Mouse (Mus musculus) lung, embryonic 14.5 days (tissue): Measurements from ENCODE around the gene Fam219b. TPM values are rescaled to one million over a fixed set of nuclear protein-coding genes. Genes with fewer than 3 reads are reported as not detected.

ENCODE experiments used
- ATAC-seq: fragments of 200-750 bp; cut with Nextera tagmentation; 2 replicates; pipeline ENCODE4 v1.8.0; 2017; ENCODE audit warnings: mild to moderate bottlenecking, moderate TSS enrichment, moderate library complexity; ENCODE audit not compliant: insufficient read depth
- DNase-seq: peaks from one replicate; pipeline ENCODE4 v3.0.0-alpha.2; 2015
- H3K27ac ChIP-seq: fragments of 300-500 bp; sonication (generic); 2 replicates; pipeline ENCODE4 v1.5.1; 2014; ENCODE audit warnings: low read depth, mild to moderate bottlenecking, moderate library complexity
- H3K27me3 ChIP-seq: fragments of 300-500 bp; sonication (generic); 2 replicates; pipeline ENCODE4 v1.6.1; 2014; ENCODE audit warnings: low read length, control low read depth; ENCODE audit not compliant: insufficient read depth
- H3K36me3 ChIP-seq: fragments of 300-500 bp; sonication (generic); 2 replicates; pipeline ENCODE4 v1.6.1; 2014; ENCODE audit warnings: control low read depth; ENCODE audit not compliant: insufficient read depth
- H3K4me1 ChIP-seq: fragments of 300-500 bp; sonication (generic); 2 replicates; pipeline ENCODE4 v1.6.1; 2014; ENCODE audit warnings: antibody characterized with exemption, control low read depth; ENCODE audit not compliant: insufficient read depth
- H3K4me2 ChIP-seq: fragments of 300-500 bp; sonication (generic); 2 replicates; pipeline ENCODE4 v1.6.1; 2014; ENCODE audit warnings: mild to moderate bottlenecking
- H3K4me3 ChIP-seq: fragments of 300-500 bp; sonication (generic); 2 replicates; pipeline ENCODE4 v1.5.1; 2014; ENCODE audit warnings: low read depth, low read length
- H3K9ac ChIP-seq: fragments of 300-500 bp; sonication (generic); 2 replicates; pipeline ENCODE4 v1.6.1; 2014
- H3K9me3 ChIP-seq: fragments of 300-500 bp; sonication (generic); 2 replicates; pipeline ENCODE4 v1.6.1; 2016; ENCODE audit warnings: low read depth, low read length, control low read depth
- CTCF ChIP-seq: IDR thresholded peaks from 2 replicates; pipeline ENCODE4 v1.5.1; 2016; ENCODE audit warnings: antibody characterized with exemption, low read depth
- WGBS: fragments of 180-500 bp; shearing (Covaris S2); extraction: QIAGEN DNeasy Blood & Tissue Kit; methylation state at CpG from one replicate; pipeline ENCODE4 v1.1.7; 2014; 5-methylcytosine and 5-hydroxymethylcytosine counted together
- polyA plus RNA-seq: library from polyadenylated mRNA; unstranded; fragments of >200 nt; fragmentation: Nextera tagmentation; extraction: Ambion mirVana; gene quantifications from 2 replicates; pipeline ENCODE4 v1.2.1, GENCODE M21; 2014

Fam219b gene
- polyA plus RNA-seq, 1 experiment from 2014 or later, result 22.4 TPM

DNA sequence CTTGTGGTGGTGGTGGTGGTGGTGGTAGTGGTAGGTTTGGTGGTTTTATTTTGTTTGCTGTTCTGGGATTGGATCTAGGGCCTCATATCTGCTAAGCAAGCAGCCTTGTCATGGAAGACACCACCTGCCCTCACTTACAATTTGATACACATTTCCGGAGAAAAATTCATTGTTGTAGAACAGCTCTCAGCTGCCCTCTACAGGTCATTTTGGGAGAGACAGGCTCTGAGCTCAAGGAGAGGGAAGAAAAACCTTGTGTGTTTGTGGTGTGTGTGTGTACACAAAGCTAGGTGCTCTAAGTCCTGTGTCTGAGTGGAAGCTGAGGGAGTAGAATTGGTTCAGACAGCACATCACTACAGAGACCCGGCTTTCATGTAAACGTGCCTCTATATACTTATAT, 20.2 kb upstream of the Fam219b start:
- no peak overlapping the region for H3K9ac ChIP-seq
- H3K36me3 ChIP-seq, result no peaks in the 10 kb centered on the region
- no peak overlapping the region for H3K27ac ChIP-seq
- H3K27me3 ChIP-seq, result no peaks in the 10 kb centered on the region
- TF ChIP-seq CTCF, result peak; percentile 79
- WGBS, result 3% methylated on average over 3 of the region's 3 CpGs
- H3K9me3 ChIP-seq, result no peaks in the 10 kb centered on the region
- no peak for ATAC-seq
- peak; percentile 90 for DNase-seq
- H3K4me2 ChIP-seq, result no peak overlapping the region
- H3K4me1 ChIP-seq, result no peaks in the 10 kb centered on the region; the same call in 1 of the 2 replicates
- H3K4me3 ChIP-seq, result no peak overlapping the region

DNA sequence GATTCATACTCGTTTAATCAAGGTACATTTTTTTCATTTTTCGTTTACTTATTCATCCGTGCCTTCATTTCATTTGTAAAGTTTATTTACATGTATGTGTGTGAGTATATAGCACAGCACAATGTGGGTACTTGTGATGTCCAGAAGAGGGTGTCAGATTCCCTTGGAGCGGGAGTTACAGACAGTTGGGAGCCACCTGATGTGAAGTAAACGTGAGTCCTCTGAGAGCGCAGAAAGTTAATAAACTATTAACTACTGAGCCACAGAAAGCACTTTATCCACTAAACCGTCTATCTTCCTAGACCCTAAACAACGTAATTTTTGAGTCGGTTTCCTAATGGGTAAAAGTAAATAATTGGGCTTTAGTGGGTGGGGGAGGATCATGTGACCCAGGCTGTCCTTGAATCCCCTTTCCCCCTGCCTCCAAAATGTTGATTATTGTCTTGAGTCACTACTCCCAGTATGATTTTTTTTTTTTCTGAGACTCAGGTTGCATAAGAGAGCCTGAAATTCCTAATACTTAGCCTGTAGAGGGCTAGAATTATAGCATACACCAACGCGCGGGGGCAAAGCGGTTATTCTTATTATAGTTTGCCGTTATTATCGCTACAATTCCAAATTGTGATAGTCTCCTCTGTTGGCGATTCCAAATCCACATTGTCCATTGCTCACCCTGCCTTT, 16.8 kb upstream of the Fam219b start:
- peak overlapping the region; percentile 93 for H3K9ac ChIP-seq
- peak; percentile 26; the same call in 1 of the 2 replicates for TF ChIP-seq CTCF
- H3K27me3 ChIP-seq, result no peaks in the 10 kb centered on the region
- WGBS, result 22% methylated on average over 16 of the region's 16 CpGs
- peak; percentile 31 for DNase-seq
- H3K36me3 ChIP-seq, result no peaks in the 10 kb centered on the region
- peak overlapping the region; percentile 66; the same call in 1 of the 2 replicates for H3K27ac ChIP-seq
- H3K4me3 ChIP-seq, result peak overlapping the region; percentile 95
- H3K9me3 ChIP-seq, result no peaks in the 10 kb centered on the region
- peak; percentile 54 for ATAC-seq
- no peaks in the 10 kb centered on the region; the same call in 1 of the 2 replicates for H3K4me1 ChIP-seq
- H3K4me2 ChIP-seq, result peak overlapping the region; percentile 86

DNA sequence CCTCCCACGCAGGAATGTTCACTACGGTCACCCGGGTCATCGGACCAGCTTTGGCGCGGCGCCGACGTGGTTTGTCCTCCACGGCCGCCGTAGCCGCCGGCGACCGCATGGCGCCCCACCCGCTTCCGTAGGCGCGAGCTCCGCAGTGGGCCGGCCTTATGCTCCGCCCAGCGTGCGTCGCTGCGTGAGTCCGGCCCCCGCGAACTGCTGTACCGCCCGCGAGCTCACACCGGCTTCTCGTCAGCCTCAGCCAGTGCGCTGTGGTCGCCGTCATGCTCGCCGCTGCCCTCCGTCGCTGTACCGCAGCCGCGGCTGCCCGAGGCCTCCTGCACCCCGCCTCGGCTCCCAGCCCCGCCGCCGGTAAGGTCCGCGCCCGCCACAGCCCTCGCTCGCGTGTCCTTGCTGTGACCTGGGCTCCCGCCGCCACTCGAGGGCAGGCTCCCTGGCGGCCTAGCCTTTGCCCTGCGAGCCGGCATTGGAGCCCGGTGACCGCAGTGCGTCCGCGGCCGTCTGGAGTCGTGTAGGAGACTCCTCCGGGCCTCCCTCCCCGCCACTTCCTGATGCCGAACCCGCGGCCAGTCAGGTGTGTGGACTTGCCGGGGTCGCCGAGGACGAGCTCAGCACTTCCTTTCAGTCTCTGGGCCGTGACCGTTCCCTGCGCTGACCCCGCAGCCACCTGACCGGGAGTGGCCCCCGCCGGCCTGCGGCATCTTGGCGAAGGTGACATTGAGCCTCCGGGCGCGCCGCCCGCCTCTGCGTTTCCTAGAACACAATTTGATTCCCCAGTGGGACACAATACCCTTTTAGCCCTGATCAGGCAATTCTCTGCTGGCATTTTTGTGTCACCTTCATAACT, 16.0 kb upstream of the Fam219b start, which contains the start of gene Cox5a:
Gene Cox5a (plus strand): TSS at position 219 of the 856 bp plus-strand sequence.
- DNase-seq, result peak; percentile 98
- Histone ChIP-seq H3K27me3 (no peaks in the 10 kb centered on the region), H3K9me3 (no peaks in the 10 kb centered on the region), H3K4me1 (no peaks in the 10 kb centered on the region; the same call in 1 of the 2 replicates), H3K9ac (peak within 1 kb of the TSS; percentile 93), H3K4me3 (peak within 1 kb of the TSS; percentile 95), H3K4me2 (peak within 1 kb of the TSS; percentile 86), H3K36me3 (no peaks in the 10 kb centered on the region), H3K27ac (peak within 1 kb of the TSS; percentile 88)
- peak; percentile 98 for ATAC-seq
- WGBS, result under 1% methylated on average over 95 of the region's 95 CpGs
- no peak for TF ChIP-seq CTCF

DNA sequence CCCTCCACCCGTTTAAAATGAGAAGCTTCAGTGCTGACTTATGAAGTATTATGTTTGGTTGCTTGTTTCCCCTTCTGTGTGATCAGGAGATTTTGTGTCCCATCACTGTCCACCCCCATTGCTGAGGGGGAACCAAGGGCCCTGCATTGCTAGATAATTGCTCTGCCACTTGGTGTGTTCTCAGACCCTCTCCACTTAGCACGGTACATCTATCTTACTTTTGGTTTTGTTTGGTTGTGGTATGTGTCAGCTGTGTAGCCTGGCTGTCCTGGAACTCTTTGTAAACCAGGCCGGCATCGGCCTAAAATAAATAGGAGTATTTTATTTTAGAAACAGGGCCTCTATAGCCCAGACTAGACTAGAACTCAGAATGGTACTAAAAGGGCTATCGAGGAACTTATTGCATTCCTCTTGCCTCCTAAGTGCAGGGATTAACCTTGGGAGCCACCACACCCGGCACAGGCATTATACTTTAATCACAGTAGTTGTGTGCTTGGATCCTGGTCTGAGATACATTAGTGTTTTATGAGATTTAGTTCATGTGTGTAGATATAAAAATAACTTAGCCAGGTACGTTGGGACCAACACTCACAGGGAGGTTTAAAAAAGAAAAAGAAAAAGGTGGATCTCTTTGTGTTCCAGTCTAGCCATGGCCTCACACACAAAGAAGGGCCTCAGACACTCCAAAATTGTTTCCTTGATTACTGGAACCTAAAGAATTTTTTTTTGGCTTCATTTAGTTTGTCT, 15.0 kb upstream of the Fam219b start:
- Histone ChIP-seq H3K4me1 (no peaks in the 10 kb centered on the region; the same call in 1 of the 2 replicates), H3K27ac (no peak overlapping the region; the same call in 1 of the 2 replicates), H3K36me3 (no peaks in the 10 kb centered on the region), H3K4me2 (peak overlapping the region; percentile 86), H3K4me3 (peak overlapping the region; percentile 95), H3K9me3 (no peaks in the 10 kb centered on the region), H3K27me3 (no peaks in the 10 kb centered on the region), H3K9ac (peak overlapping the region; percentile 93)
- ATAC-seq, result no peak
- 27% methylated on average over 7 of the region's 7 CpGs for WGBS
- no peak for TF ChIP-seq CTCF
- no peak for DNase-seq

DNA sequence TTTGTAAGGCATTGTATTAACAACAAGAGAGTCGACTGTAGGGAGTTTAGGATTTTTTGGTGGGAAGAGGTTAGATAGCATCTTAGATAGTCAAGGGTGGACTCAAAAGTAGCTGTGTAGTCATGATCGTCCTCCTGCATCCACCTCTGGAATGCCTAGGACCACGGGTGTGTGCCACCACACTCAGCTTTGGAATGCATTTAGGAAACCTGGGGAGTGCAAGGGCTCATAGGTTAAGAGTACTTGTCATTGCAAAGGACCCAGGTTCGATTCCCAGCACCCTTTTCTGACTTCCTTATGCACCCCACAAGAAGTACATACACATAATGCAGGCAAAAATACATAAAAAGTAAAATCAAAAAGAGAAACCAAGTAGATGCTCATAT, 14.5 kb upstream of the Fam219b start:
- Histone ChIP-seq H3K4me1 (no peaks in the 10 kb centered on the region; the same call in 1 of the 2 replicates), H3K36me3 (no peaks in the 10 kb centered on the region), H3K4me2 (peak overlapping the region; percentile 86), H3K27me3 (no peaks in the 10 kb centered on the region), H3K9ac (peak overlapping the region; percentile 93; the same call in 1 of the 2 replicates), H3K27ac (no peak overlapping the region), H3K9me3 (no peaks in the 10 kb centered on the region), H3K4me3 (peak overlapping the region; percentile 95)
- DNase-seq (no peak), ATAC-seq (no peak)
- 62% methylated on average over 4 of the region's 4 CpGs for WGBS
- TF ChIP-seq CTCF, result no peak

DNA sequence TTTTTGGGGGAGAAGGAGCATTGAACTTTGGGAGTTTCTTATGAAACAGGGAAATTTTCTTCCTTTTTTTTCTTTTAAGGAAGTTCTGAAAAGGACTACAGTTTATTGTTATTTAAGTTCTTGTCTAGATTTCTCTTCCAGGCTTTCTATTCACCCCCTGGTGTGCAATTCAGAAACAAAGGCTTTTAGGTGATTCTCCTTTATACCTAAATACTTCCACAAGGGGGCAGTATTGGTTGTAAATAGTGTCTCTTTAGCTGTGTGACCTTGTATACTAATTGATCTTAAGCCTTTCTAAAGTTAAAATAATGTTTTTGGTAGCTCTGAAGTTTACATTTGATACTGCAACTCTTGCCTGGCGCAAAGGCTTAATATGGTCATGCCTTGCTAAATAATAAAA, 13.6 kb upstream of the Fam219b start:
- H3K4me2 ChIP-seq, result no peak overlapping the region
- no peaks in the 10 kb centered on the region for H3K27me3 ChIP-seq
- H3K27ac ChIP-seq, result no peak overlapping the region
- no peaks in the 10 kb centered on the region for H3K36me3 ChIP-seq
- DNase-seq (peak; percentile 85), ATAC-seq (no peak)
- no peaks in the 10 kb centered on the region; the same call in 1 of the 2 replicates for H3K4me1 ChIP-seq
- WGBS, result 84% methylated on average over 1 of the region's 1 CpGs
- peak; percentile 65 for TF ChIP-seq CTCF
- H3K9me3 ChIP-seq, result no peaks in the 10 kb centered on the region
- no peak overlapping the region for H3K9ac ChIP-seq
- H3K4me3 ChIP-seq, result no peak overlapping the region
